Mouse (Mus musculus) liver, postnatal 0 days (tissue): Measurements from ENCODE around the gene Lyst.

Experiments used
- CTCF ChIP-seq: sonication (generic); IDR thresholded peaks from 2 replicates; pipeline ENCODE4 v1.5.1; 2016; ENCODE audit warnings: antibody characterized with exemption, low read depth
- EP300 ChIP-seq: IDR thresholded peaks from 2 replicates; pipeline ENCODE4 v1.6.1; 2016; ENCODE audit warnings: antibody characterized with exemption, low read depth, mild to moderate bottlenecking

DNA sequence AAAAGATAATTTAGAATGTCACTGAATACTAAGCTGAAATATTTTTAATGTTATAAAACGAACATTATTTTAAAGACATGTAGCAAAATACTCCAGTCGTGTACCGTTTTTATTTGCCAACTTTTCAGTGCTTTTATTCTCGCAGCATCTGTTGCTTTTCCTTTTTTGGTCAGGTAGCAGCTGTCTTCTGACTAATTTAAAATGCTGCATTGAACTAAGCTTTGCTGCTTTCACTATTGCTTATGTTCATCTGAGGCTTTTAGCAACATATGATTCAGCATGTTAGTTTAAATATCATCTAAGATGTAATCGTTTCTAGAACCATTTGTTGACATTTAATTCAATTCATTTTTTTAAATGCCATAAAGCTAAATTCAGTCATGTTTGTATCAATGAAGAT lies 113.3 kb downstream of the Lyst start:
- TF ChIP-seq CTCF (no peak), EP300 (no peak)
